Mouse (Mus musculus) fat pad, adult 2 months (tissue): ENCODE measurements around the gene Arhgap6.

Experiments
- DNase-seq: peaks from one replicate; pipeline ENCODE4 v3.0.0-alpha.2; 2011; ENCODE audit warnings: low read depth, low spot score; ENCODE audit errors: extremely low read depth

Arhgap6 gene

DNA sequence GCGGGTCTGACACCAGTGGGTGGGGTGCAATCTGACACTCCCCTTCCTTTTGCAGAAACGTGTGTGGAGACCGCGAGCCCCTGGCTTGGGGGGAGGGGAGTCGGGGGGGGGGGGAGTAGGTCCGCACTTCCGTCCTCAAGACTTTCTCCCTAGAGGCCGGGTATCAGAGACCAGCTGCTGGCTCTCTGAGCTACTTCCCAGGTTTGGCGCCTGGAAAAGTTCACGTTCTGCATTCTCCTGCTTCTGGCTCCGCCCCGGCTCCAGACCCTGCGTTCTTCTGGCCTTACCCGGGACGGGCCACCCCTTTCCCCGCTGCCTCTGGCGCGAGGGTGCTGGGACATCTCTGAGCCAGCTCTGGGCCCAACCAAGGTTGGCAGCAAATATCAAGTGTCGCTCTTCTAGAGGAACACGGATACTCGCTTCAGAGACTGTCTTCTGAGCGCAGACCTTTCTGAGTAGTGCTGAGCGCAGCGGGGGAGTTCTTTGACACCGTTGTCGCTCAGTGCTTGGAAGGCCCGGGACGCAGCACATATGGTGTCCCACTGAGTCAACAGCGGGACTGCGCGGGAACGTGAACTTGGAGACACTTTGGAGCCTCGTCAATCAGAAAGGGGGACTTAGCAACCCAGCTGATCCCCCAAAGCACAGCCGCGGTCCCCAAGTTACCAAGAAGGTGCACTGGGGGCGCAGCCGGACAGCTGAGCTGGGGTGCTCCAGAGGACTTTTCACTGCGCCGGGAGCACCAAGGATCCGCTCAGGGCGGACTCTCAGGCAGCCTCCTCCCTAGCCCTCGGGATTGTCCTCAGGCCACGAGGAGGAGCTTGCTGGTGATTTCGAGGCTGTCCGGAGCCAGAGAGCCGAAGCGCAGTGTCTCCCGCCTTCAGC lies at the start of gene Arhgap6:
Arhgap6 (plus strand) TSS at position 126 of the 885 bp plus-strand sequence.
- DNase-seq: no peak

DNA sequence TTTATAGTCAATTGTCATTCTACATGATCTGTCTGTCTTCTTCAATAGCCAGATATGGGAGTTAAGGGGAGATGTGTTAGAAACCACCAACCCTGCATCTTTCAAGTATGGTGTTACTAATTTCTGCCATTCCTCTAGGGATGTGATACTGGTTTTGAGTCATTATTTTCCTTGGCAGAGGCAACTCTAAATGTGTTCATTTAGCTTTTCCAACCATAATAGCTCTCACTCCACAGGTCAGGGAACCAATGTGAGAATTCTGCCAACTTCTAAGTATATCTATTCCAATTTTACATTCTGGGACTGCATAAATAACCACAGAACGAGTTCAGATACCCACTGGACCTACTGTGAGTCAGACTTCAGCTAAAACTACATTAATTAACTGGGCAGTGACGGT lies 47.9 kb upstream of the Arhgap6 start:
- DNase-seq: no peak

DNA sequence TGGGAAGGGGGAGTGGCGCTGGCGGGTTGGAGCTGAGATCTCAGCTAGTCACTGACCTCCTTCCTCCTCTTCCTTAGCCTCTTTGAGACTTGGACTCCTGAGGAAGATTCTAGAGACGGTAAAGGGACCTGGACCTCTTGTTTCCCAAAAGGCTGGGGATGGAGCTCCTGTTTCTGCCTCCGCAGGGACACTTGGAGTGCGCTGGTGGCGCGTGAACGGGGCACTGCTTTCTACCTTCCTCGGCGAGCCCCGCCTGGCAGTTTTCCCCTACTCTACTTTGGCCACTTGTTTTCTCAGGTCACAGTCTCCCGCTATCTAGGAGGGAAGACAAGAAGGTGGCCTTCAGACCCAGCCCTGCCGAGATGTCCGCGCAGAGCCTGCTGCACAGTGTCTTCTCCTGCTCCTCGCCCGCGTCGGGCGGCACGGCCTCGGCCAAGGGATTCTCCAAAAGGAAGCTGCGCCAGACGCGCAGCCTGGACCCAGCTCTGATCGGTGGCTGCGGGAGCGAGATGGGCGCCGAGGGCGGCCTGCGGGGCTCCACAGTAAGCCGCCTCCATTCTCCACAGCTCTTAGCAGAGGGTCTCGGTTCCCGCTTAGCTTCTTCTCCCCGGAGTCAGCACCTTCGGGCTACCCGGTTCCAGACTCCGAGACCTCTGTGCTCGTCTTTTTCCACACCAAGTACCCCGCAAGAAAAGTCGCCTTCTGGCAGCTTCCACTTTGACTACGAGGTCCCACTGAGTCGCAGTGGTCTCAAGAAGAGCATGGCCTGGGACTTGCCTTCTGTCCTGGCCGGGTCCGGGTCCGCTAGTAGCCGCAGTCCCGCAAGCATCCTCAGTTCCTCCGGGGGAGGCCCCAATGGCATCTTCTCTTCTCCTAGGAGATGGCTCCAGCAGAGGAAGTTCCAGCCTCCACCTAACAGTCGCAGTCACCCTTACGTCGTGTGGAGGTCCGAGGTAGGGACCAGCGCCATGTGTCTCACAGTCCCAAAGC lies 1.3 kb downstream of the Arhgap6 start:
- DNase-seq: no peak

DNA sequence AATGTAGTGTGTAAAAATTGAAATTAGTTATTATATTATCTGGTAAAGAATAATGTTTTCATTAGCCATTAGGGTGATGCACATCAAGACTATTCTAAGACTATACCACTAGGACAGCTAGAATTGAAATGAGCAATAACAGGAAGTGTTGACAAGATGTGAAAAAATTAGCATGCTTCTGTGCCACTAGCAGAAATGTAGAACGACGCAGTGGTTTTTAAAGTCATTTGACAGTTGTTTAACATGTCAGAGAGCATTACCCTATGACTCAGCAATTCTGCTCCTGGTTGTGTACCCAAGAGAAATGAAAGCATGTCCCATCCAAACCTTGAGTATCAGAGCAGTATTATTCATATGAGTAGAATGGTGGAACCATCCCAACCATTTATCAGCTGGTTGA lies 9.8 kb downstream of the Arhgap6 start:
- no peak for DNase-seq

DNA sequence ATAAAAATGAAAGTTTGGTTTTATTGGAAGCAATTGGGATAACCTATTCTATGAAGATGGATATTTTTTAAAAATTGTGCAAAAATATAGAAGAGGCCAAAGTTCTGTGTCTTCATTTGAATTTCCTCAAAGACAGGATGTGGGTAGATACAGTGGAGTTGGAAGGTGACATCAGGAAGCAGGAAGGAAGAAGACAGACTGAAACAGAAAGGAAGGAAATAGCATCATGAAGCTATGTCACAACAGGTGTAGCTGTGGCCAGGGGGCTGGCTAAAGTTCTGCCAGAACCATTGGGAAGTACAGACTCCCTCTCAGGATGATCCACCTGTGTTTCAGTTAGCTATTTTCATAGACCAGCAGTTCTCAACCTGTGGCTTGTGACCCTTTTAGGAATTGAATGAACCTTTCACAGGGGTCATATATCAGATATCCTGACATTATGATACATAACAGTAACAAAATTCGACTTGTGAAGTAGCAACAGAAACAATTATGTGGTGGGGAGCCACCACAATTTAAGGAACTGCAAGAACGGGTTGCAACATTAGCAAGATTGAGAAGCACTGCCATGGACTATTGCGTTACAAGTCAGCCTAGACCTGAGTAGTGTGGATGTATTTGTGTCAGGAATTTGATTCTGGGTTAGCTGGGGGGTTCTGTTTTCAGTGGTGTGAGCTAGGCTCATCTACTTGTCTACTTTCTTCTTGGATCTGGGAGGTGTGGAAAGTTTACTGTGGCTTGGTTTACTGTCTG lies 15.8 kb downstream of the Arhgap6 start:
- DNase-seq: no peak

DNA sequence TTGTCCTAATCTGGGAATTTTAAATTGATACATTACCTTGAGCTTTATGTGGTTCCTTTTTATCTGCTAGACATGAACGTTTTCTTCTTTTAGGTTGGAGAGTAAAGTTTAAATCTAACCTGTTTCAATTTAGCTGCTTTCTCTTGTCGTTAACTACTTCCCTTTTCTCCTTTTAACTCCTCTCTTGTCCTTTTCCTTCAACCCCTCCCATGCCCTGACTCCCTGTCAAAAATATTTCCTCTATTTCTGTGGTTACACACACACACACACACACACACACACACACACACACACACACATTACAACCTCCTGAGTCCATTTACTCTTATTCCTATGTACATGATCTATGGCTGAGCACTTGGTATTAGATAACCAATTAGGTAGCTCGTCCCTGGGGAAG lies 24.0 kb downstream of the Arhgap6 start:
- no peak for DNase-seq

DNA sequence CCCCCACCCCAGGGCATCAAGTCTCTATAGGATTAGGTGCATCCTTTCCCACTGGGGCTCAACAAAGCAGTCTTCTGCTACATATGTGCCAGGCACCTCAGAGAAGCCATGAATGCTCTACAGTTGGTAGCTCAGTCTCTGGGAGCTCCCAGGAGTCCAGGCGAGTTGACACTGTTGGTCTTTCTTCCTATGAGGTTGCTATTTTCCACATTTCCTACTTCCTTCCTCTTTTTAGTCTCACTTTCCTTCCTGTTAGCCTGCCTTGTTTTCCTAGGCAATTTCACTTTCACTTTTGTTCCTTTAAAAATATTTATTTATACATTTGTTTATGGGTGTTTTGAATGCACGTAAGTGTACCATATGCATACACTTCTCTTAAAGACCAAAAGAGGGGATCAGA lies 29.3 kb downstream of the Arhgap6 start:
- no peak for DNase-seq

DNA sequence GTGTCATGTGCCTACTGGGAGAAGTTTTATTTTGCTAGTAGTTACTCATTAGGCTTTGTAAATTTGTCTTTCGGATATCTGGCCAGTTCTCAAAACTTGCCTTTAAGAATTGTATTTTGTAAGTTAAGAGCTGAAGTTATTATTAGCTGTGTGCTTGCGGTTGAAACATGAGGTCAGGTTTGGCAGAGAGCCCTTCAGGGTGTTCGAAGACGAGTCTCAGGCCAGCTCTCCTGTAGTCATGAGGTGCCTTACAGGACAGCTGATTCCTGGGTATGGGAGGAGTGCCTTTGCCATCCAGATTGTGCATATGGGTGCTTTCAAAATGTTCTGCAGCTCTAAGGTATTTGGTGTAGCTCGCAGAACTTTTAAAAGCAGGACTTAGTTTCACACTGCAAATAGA lies 37.4 kb downstream of the Arhgap6 start:
- DNase-seq: no peak

DNA sequence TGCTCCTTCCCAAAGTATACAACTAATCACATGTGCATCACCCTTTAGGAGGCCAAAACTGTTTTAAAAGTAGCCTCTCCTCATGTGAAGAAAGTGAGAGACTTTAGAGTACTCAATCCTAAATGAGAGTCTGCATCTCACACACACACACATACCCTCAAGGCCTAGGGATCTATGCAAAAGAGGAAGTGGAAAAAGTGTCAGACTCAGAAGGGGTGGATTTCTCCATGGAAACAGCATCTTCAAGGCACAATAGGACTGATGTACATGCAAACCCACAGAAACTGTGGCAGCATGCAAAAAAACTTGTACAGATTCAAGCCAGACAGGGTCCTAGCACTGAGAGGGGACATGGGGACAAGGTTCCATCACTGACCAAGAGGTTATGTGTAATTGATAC lies 53.2 kb downstream of the Arhgap6 start:
- DNase-seq: no peak

DNA sequence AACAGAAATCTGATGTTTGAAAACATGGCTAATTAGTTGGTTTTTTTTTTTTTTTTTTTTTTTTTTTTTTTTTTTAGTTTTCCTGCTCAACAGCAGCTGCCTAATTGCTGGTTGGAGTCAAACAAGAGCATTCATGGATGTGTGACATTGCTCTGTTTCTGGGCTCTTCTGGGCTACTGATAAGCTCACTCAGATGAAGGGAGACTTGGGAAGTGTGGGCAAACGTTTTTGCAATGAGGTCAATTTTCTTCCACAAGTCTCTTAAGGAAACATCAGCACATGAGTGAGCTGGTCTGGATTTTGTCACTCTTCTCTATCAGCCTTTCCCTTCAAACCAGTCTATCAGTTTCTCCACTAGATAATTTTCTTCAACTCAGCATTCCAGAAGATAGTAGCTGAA lies 79.8 kb downstream of the Arhgap6 start:
- no peak for DNase-seq

DNA sequence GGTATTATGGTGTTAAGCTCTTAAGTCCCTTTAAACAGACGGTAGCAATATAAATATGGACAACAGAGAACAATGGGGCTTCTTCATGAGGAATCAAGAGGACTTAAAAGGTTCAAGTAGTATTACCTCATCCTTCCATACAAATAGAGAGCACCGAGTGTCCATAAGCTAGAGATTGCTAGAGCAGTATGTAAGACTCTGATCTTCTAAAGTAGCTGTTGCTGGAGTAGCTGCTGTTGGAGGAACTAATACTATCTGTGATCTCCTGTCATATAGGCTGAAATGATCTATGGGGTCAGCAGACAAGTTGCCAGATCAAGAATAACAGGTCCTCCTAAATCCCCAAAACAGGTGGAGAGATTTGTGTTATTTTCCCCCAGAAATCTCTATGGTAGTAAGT lies 108.7 kb downstream of the Arhgap6 start:
- no peak for DNase-seq

DNA sequence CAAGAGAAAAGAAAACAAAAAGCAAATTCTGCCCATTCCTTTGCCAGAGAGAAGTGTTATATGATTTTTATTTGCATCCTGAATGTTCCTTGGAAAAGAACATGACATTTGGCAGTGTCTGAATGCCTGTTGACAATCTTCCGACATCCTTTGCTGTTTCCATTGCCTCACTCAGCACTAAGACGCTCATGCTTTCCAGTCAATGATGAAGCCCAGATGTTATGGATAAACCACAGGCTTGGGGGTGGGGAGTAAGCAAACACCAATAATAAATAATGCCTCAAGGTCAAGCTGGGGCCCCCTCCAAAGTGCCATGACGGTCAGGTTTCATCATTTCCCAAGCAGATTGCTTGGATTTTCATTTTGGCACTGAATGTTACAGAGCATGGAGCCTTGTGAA lies 109.2 kb downstream of the Arhgap6 start:
- DNase-seq: no peak

DNA sequence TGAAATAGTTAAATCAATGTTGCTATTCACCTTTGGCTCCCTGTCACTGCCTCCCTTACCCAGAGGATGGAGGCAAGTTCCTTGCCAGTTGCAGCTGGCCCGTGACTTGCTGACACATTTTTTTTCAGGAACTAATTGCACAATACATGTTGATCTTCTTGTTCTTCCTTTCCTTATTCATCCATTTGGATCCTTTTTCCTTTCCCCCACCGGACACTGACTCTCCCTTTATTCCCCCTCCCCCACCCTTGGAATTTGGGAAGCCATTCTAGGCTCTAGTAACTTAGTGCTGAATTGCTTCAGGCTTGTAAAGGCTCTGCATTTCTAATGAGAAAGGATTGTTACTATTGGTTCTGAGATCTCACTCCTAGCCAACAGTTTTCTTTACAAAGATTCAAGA lies 112.7 kb downstream of the Arhgap6 start:
- DNase-seq: no peak

DNA sequence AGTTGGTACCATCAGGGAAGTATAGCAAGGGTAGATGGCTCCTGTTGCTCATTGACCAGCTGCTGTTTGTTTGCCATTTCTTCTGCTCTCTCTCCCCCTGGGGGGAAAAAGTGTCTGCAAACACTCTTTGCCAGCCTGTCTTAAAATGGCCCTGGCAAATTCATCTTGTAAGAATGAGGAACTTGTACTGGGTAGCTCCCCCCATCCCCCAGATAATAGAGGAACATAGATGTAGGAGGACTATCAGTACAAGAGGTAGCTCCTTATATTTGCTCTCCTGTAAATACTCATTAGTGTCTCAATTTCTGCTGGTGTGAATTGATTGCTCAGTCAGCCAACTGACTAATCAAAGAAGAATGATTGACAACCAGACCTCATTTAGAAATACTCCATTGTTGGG lies 118.6 kb downstream of the Arhgap6 start:
- DNase-seq: no peak

DNA sequence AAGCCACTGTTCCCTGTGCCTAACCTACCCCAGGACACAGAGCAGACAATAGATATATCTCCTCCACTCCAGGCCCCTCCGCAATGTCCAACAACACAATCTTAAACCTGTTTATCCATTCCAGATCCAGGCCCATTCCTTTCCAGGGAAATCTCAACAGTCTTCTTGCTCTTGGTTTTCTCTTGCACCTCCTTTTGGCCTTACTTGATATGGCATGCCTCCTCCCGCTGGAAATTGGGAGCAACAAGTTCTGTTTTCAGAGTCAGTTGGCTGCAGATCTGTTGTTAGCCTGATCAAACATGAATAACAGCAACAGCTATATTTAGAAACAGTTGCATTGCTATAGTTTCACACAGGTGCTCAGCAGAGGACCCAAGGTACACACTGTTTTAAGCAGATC lies 126.0 kb downstream of the Arhgap6 start:
- DNase-seq: no peak

DNA sequence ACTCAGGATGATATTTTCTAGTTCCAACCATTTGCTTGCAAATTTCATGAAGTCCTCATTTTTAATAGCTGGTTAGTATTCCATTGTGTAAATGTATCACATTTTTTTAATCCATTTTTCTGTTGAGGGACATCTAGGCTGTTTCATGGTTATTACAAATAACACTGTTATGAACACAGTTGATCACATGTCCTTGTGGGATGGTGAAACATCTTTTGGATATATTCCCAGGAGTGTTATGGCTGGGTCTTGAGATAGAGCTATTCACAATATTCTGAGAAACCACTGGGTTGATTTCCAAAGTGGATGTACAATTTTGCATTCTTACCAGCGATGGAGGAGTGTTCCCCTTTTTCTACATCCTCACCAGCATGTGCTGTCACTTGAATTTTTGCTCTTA lies 137.5 kb downstream of the Arhgap6 start:
- DNase-seq: no peak

DNA sequence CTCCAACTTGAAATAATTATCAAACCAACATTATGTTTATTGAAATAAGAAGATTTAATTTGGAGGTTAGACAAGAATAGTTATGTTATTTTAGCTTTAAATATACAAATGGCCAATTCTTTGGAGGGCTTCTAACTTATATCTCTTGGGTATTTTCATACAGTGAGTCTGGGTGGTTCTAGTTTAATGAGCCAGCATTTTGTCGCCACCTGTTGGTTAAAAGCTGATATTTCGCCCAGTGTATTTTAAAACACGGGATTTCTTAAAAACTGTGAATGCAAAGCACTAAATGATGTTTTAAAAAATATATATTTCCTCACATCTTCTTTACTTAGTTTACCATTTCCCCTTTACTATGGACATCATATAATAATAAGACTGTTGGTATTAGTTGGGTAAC lies 140.5 kb downstream of the Arhgap6 start:
- DNase-seq: no peak

DNA sequence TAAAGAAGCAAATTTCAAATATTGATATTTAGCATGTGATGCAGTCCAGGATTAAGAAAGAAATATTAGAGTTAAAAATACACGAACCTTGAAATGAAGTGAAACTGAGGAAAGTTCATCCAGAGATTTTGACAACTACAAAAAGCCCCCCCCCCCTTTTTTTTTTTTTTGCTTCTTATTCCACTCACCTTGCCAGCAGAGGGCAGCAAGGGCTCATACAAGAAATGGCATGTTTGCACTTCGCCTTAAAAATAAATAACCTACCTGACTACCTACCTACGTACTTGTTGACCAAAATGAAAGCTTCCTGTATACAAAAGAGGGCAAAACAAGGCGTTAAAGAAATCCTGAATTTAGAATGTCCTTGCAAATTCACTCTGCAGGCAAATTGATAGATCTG lies 143.0 kb downstream of the Arhgap6 start:
- no peak for DNase-seq

DNA sequence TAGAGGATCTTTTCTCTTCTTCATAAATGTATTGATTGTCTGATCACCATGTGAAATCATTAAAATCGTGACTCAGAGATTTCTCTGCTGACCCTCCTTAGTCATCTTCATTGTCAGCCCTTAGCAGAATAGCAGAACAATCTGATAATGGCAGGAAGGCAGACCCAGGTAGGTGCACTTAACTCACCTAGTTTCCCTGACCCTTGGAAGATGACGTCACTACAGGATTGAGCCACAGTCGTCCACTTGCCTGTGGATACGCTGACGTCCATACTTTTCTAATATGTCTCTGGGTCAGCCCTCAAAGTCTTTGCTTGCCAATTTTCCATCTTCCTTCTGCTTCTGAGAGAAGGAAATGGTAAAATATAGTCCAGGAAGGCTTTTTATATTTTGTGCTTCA lies 146.8 kb downstream of the Arhgap6 start:
- DNase-seq: no peak

DNA sequence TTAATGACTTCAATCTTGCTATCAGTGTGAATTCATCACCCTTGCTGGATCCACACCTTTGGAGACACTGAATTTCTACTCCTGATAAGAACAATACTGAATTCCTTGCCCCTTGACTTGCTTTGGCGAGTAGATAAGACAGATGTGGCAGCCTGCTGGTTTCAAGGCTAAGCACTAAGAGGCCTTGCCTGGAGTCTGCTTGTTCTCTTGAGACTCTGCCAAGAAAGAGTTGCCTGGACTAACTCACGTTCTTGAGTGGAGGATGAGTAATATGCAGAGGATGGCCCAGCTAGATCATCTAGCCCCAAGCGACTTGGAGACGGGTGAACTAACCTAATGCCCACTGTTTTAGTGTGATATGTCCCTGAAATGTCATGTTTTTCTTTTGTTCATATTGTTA lies 148.3 kb downstream of the Arhgap6 start:
- DNase-seq: no peak

DNA sequence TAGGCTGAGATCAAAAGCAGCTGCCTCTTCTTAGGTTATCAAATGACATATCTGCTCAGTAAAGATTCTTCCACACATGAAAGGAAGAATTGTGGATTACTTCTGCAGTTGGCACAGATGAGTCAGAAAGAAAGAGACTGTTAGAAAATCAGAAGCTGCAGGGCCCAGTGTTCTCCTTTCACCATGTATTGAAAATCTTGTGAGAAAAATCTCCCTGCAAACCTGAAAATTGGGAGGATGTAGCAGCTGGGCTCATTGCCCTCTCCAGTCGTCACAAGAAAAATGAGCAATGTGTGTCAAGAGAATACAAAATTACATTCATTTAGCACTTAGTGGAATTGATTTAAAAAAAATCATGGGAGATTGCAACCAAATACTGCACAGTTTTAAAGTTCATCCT lies 180.5 kb downstream of the Arhgap6 start:
- no peak for DNase-seq
